Mouse (Mus musculus) heart, adult 2 months (tissue): ENCODE measurements around the gene Dscaml1.

ENCODE experiments used
- CTCF ChIP-seq: fragments of 200-600 bp; IDR thresholded peaks from 2 replicates; pipeline ENCODE4 v1.8.1; 2022; ENCODE audit warnings: antibody characterized with exemption, mild to moderate bottlenecking, moderate library complexity
- EP300 ChIP-seq: fragments of 200-500 bp; IDR thresholded peaks from 2 replicates; pipeline ENCODE4 v1.6.1; 2011; ENCODE audit warnings: low read depth, low read length, control low read depth; ENCODE audit not compliant: insufficient read depth
- POLR2A ChIP-seq: fragments of 200-500 bp; IDR thresholded peaks from 2 replicates; pipeline ENCODE4 v1.6.1; 2011; ENCODE audit warnings: mild to moderate bottlenecking, low read depth, low read length, control low read depth; ENCODE audit not compliant: insufficient read depth

GRCm38 (mm10) chr9:45682461-45682998, 256.1 kb downstream of the Dscaml1 start:
- no peak for TF ChIP-seq POLR2A
- TF ChIP-seq CTCF = no peak
- no peak for TF ChIP-seq EP300
